In the genomic region with DNA sequence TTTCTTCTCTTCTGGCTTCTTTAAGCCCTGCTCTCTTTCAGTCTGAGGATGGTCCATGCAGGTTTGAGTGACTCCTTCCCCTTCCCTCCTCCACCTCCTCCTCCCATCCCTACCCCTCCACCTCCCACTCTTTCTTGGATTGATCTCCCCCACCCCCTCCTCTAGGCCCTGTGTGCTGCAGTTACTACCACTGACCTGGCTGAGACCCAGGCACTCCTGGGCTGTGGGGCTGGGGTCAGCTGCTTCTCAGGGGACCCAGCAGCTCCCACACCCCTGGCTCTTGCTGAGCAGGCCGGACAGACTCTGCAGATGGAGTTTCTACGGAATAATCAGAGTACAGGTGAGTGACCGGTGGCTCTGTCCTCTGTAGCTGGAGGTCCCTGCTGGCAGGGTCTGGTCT, we compare ENCODE assay signal across 11 mouse cellular contexts. TPM values are rescaled to one million over a fixed set of nuclear protein-coding genes. Genes with fewer than 3 reads are reported as not detected.
A peak's percentile ranks its signal among the peaks of the same experiment; 100 is the strongest.
DNase-seq lines count a peak whose midpoint lies in the region; ATAC-seq lines count a peak whose summit lies in the region.
"Had no signal": no experiment of that assay in that cellular context is flagged by ENCODE, and none has a peak within 500 bp of the region (broad histone marks: within the 10 kb centered on the region; RNA-seq: fewer than 3 reads in every experiment).

No protein-coding gene starts in this region.

- peaks cover 34% of the 10 kb centered on the region for H3K36me3 ChIP-seq in heart, embryonic 15.5 days
- H3K36me3 ChIP-seq in midbrain, embryonic 11.5 days (ENCODE audit: control insufficient read depth, insufficient read depth, low read length) = no peaks in the 10 kb centered on the region
- no peaks in the 10 kb centered on the region for H3K36me3 ChIP-seq in midbrain, embryonic 13.5 days
- H3K36me3 ChIP-seq in intestine, embryonic 14.5 days (ENCODE audit: control insufficient read depth, insufficient read depth, low read length) = peaks cover 47% of the 10 kb centered on the region
- H3K36me3 ChIP-seq in stomach, embryonic 14.5 days (ENCODE audit: control insufficient read depth, insufficient read depth, low read length) = peaks cover 45% of the 10 kb centered on the region

- peak overlapping the region; percentile 37 for H3K4me3 ChIP-seq in heart, embryonic 15.5 days
- H3K4me3 ChIP-seq in midbrain, embryonic 11.5 days (ENCODE audit: low read depth, low read length) = no peak overlapping the region
- H3K4me3 ChIP-seq in midbrain, embryonic 13.5 days (replicated peaks) = no peak overlapping the region
- peak overlapping the region; percentile 34 for H3K4me3 ChIP-seq in intestine, embryonic 14.5 days (ENCODE audit: low read depth, low read length)
- H3K4me3 ChIP-seq in stomach, embryonic 14.5 days (ENCODE audit: low read depth, low read length) = peak overlapping the region; percentile 41

- 65% methylated on average over 3 of the region's 3 CpGs for WGBS in heart, embryonic 15.5 days
- 65% methylated on average over 3 of the region's 3 CpGs for WGBS in midbrain, embryonic 11.5 days
- WGBS in midbrain, embryonic 13.5 days = 75% methylated on average over 3 of the region's 3 CpGs
- WGBS in intestine, embryonic 14.5 days = 59% methylated on average over 3 of the region's 3 CpGs
- WGBS in stomach, embryonic 14.5 days = 52% methylated on average over 3 of the region's 3 CpGs

- no peak for ATAC-seq in heart, embryonic 15.5 days (replicated peaks; ENCODE audit: insufficient number of reproducible peaks, insufficient read depth, low FRiP score, low read depth)
- ATAC-seq in midbrain, embryonic 11.5 days (ENCODE audit: low FRiP score) = no peak
- ATAC-seq in midbrain, embryonic 13.5 days = no peak
- ATAC-seq in intestine, embryonic 14.5 days (replicated peaks; ENCODE audit: low FRiP score, low TSS enrichment, low read depth) = peak; percentile 2; the same call in 1 of the 2 replicates
- no peak; the same call in 1 of the 2 replicates for ATAC-seq in stomach, embryonic 14.5 days (ENCODE audit: insufficient number of reproducible peaks, insufficient read depth, low FRiP score, low read depth)

- H3K27me3 ChIP-seq in heart, embryonic 15.5 days = no peaks in the 10 kb centered on the region
- H3K27me3 ChIP-seq in midbrain, embryonic 11.5 days (ENCODE audit: control insufficient read depth, insufficient read depth, low read length) = no peaks in the 10 kb centered on the region; the same call in 1 of the 2 replicates
- no peaks in the 10 kb centered on the region for H3K27me3 ChIP-seq in midbrain, embryonic 13.5 days
- H3K27me3 ChIP-seq in intestine, embryonic 14.5 days (replicated peaks; ENCODE audit: control insufficient read depth, insufficient read depth, low read length) = no peaks in the 10 kb centered on the region
- no peaks in the 10 kb centered on the region for H3K27me3 ChIP-seq in stomach, embryonic 14.5 days (ENCODE audit: control insufficient read depth, insufficient read depth, low read length)

- DNase-seq in heart, postnatal 36 days = no peak
- peak; percentile 82 for DNase-seq in midbrain, embryonic 11.5 days (ENCODE audit: low spot score, missing footprints)
- no peak for DNase-seq in intestine, embryonic 14.5 days (ENCODE audit: low spot score)
- DNase-seq in left cerebral cortex, postnatal 4 days = no peak
- no peak for DNase-seq in urinary bladder, postnatal 4 days (ENCODE audit: low spot score in 2 of 2)
- DNase-seq: right cerebral cortex, postnatal 4 days had no signal

- H3K27ac ChIP-seq in heart, embryonic 15.5 days = peak overlapping the region; percentile 90
- H3K27ac ChIP-seq in midbrain, embryonic 11.5 days (ENCODE audit: low read depth, low read length) = no peak overlapping the region
- no peak overlapping the region for H3K27ac ChIP-seq in midbrain, embryonic 13.5 days
- peak overlapping the region; percentile 93 for H3K27ac ChIP-seq in intestine, embryonic 14.5 days (ENCODE audit: low read depth)
- peak overlapping the region; percentile 99 for H3K27ac ChIP-seq in stomach, embryonic 14.5 days (ENCODE audit: low read length)
- H3K27ac ChIP-seq: macrophage had no signal

- no peaks in the 10 kb centered on the region for H3K9me3 ChIP-seq in heart, embryonic 15.5 days (replicated peaks)
- H3K9me3 ChIP-seq in midbrain, embryonic 11.5 days (ENCODE audit: control insufficient read depth, low read length) = no peaks in the 10 kb centered on the region
- H3K9me3 ChIP-seq in midbrain, embryonic 13.5 days = no peaks in the 10 kb centered on the region
- no peaks in the 10 kb centered on the region for H3K9me3 ChIP-seq in intestine, embryonic 14.5 days (ENCODE audit: control insufficient read depth, low read length)
- no peaks in the 10 kb centered on the region for H3K9me3 ChIP-seq in stomach, embryonic 14.5 days (ENCODE audit: control insufficient read depth, low read depth, low read length)

- peaks cover 53% of the 10 kb centered on the region for H3K4me1 ChIP-seq in heart, embryonic 15.5 days (replicated peaks)
- peaks cover 10% of the 10 kb centered on the region for H3K4me1 ChIP-seq in midbrain, embryonic 11.5 days (ENCODE audit: control insufficient read depth, insufficient read depth, low read length)
- peaks cover 21% of the 10 kb centered on the region for H3K4me1 ChIP-seq in midbrain, embryonic 13.5 days (replicated peaks)
- peaks cover 34% of the 10 kb centered on the region for H3K4me1 ChIP-seq in intestine, embryonic 14.5 days (replicated peaks; ENCODE audit: control insufficient read depth, insufficient read depth, low read length)
- H3K4me1 ChIP-seq in stomach, embryonic 14.5 days (ENCODE audit: control insufficient read depth, insufficient read depth, low read length) = peaks cover 33% of the 10 kb centered on the region

- H3K4me2 ChIP-seq in heart, embryonic 15.5 days = peak overlapping the region; percentile 57
- 0 out of 2 replicates have a peak overlapping the region, but pooled peaks have one; percentile 3 for H3K4me2 ChIP-seq in midbrain, embryonic 11.5 days
- no peak overlapping the region for H3K4me2 ChIP-seq in midbrain, embryonic 13.5 days (replicated peaks)
- peak overlapping the region; percentile 52 for H3K4me2 ChIP-seq in intestine, embryonic 14.5 days (ENCODE audit: low read length)
- peak overlapping the region; percentile 63 for H3K4me2 ChIP-seq in stomach, embryonic 14.5 days (replicated peaks; ENCODE audit: low read depth, low read length)

- intact Hi-C loops in heart, postnatal 36 days (cut with DNase I) = no loop called here
- intact Hi-C loops in left cerebral cortex, postnatal 4 days (cut with DNase I) = no loop called here

- peak overlapping the region; percentile 43; the same call in 1 of the 2 replicates for H3K9ac ChIP-seq in heart, embryonic 15.5 days
- peak overlapping the region; percentile 30; the same call in 1 of the 2 replicates for H3K9ac ChIP-seq in midbrain, embryonic 11.5 days (ENCODE audit: low read length)
- H3K9ac ChIP-seq in midbrain, embryonic 13.5 days (replicated peaks) = no peak overlapping the region
- H3K9ac ChIP-seq in intestine, embryonic 14.5 days (ENCODE audit: low read length) = peak overlapping the region; percentile 35
- H3K9ac ChIP-seq in stomach, embryonic 14.5 days (replicated peaks; ENCODE audit: low read depth, low read length) = peak overlapping the region; percentile 48

RNA-seq across cellular contexts. Expression of a gene that starts 16.1 kb away (rescaled TPM):
- polyA plus RNA-seq in heart, embryonic 15.5 days (2015; fragmentation: Nextera tagmentation; extraction: Ambion mirVana) = not detected in 2 replicates
- total RNA-seq in heart, postnatal 36 days (2021) = not detected
- polyA plus RNA-seq in midbrain, embryonic 11.5 days (2014; fragmentation: Nextera tagmentation; extraction: Ambion mirVana) = not detected in 2 replicates
- not detected in 2 replicates for polyA plus RNA-seq in midbrain, embryonic 13.5 days (2015; fragmentation: Nextera tagmentation; extraction: Ambion mirVana)
- 3.9 TPM in 1 of 2 replicates, not detected in the other for polyA plus RNA-seq in intestine, embryonic 14.5 days (2014; fragmentation: Nextera tagmentation; extraction: Ambion mirVana)
- 0.31 and 8.0 TPM in 2 replicates for polyA plus RNA-seq in stomach, embryonic 14.5 days (2014; fragmentation: Nextera tagmentation; extraction: Ambion mirVana)
- total RNA-seq in left cerebral cortex, postnatal 4 days (2021) = 1 to 10 TPM in 1 of 2 experiments, not detected in 1; 6.6 TPM
- total RNA-seq: layer of hippocampus, postnatal 25 days had no signal
- polyA plus RNA-seq: macrophage had no signal

RNA-seq across cellular contexts. Expression of a gene that starts 26.9 kb away (rescaled TPM):
- polyA plus RNA-seq in heart, embryonic 15.5 days (2015; fragmentation: Nextera tagmentation; extraction: Ambion mirVana) = 16.3 and 21.9 TPM in 2 replicates
- total RNA-seq in heart, postnatal 36 days (2021) = 10 to 100 TPM; 51.8 to 74.3 TPM
- 11.1 and 13.0 TPM in 2 replicates for polyA plus RNA-seq in midbrain, embryonic 11.5 days (2014; fragmentation: Nextera tagmentation; extraction: Ambion mirVana)
- 16.6 and 18.9 TPM in 2 replicates for polyA plus RNA-seq in midbrain, embryonic 13.5 days (2015; fragmentation: Nextera tagmentation; extraction: Ambion mirVana)
- 16.4 and 20.0 TPM in 2 replicates for polyA plus RNA-seq in intestine, embryonic 14.5 days (2014; fragmentation: Nextera tagmentation; extraction: Ambion mirVana)
- polyA plus RNA-seq in stomach, embryonic 14.5 days (2014; fragmentation: Nextera tagmentation; extraction: Ambion mirVana) = 8.9 and 20.7 TPM in 2 replicates
- 100 to 1,000 TPM; 173 to 179 TPM for total RNA-seq in left cerebral cortex, postnatal 4 days (2021)

RNA-seq across cellular contexts. Expression of a gene that starts 46.7 kb away (rescaled TPM):
- polyA plus RNA-seq in heart, embryonic 15.5 days (2015; fragmentation: Nextera tagmentation; extraction: Ambion mirVana) = 23.5 and 38.4 TPM in 2 replicates
- 10 to 100 TPM; 28.7 to 33.9 TPM for total RNA-seq in heart, postnatal 36 days (2021)
- polyA plus RNA-seq in midbrain, embryonic 11.5 days (2014; fragmentation: Nextera tagmentation; extraction: Ambion mirVana) = 10.8 and 11.2 TPM in 2 replicates
- polyA plus RNA-seq in midbrain, embryonic 13.5 days (2015; fragmentation: Nextera tagmentation; extraction: Ambion mirVana) = 6.2 and 7.8 TPM in 2 replicates
- 70.1 and 72.1 TPM in 2 replicates for polyA plus RNA-seq in intestine, embryonic 14.5 days (2014; fragmentation: Nextera tagmentation; extraction: Ambion mirVana)
- 119 and 131 TPM in 2 replicates for polyA plus RNA-seq in stomach, embryonic 14.5 days (2014; fragmentation: Nextera tagmentation; extraction: Ambion mirVana)
- 10 to 100 TPM; 21.1 to 21.9 TPM for total RNA-seq in left cerebral cortex, postnatal 4 days (2021)

Comparison
In these comparisons a context has a peak if more than half of its experiments do, and no peak if none do; other contexts are left out.
1. H3K27ac ChIP-seq: peak in heart, embryonic 15.5 days (single experiment), intestine, embryonic 14.5 days (single experiment) and stomach, embryonic 14.5 days (single experiment); none in midbrain, embryonic 11.5 days (single experiment) and midbrain, embryonic 13.5 days (single experiment).
2. H3K4me3 ChIP-seq: peak in heart, embryonic 15.5 days (single experiment), intestine, embryonic 14.5 days (single experiment) and stomach, embryonic 14.5 days (single experiment); none in midbrain, embryonic 11.5 days (single experiment) and midbrain, embryonic 13.5 days (single experiment).